In the genomic region with DNA sequence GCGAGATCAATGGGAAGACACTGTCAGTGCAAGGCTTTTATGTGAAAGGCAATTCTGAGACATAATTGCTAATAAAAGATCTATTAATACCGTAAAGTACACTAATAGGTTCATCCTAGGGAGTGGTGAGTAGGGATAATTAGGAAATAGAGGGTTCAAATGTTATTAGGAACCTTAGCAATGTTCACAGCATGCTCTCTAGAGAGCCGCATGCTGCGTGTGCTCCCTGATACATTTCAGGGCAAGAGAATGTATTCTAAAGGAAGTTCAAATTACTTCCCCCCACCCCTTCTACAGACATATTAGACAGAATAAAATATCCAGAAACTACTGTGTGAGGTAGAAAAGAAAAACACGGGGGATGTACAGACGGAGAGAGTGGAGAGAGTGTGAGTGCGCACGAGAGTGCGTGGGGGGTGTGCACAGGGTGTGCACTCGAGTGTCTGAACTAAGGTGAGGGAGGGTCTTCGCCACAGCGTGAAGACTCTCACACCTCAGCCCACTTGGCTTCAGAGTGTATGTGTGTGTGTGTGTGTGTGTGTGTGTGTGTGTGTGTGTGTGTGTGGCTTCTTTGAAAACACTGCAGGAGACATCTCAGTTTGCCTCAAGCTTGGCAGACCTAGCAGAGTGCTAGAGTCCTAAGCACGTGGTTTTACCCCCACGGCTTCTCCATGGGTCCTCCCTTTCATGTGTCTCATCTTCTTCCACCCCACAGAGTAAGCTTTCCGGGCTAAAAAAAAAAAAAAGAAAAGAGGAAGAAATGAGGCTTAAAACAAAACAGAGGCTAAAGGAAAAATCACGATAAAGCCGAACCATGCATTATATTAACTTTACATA, we compare ENCODE assay signal across 18 mouse cellular contexts.
DNase-seq lines count a peak whose midpoint lies in the region; ATAC-seq and TF ChIP-seq lines count a peak whose summit lies in the region.
"Had no signal": no experiment of that assay in that cellular context is flagged by ENCODE, and none has a peak within 500 bp of the region (broad histone marks: within the 10 kb centered on the region; RNA-seq: fewer than 3 reads in every experiment).

No protein-coding gene starts in this region.

- no peak overlapping the region for H3K4me2 ChIP-seq in hindbrain, embryonic 11.5 days (replicated peaks; ENCODE audit: low read depth, low read length)
- H3K4me2 ChIP-seq in hindbrain, embryonic 13.5 days = no peak overlapping the region
- no peak overlapping the region for H3K4me2 ChIP-seq in liver, embryonic 12.5 days
- H3K4me2 ChIP-seq: embryonic facial prominence, embryonic 12.5 days; heart, embryonic 11.5 days; liver, embryonic 11.5 days; lung, embryonic 15.5 days had no signal

- no peaks in the 10 kb centered on the region for H3K27me3 ChIP-seq in hindbrain, embryonic 11.5 days (ENCODE audit: control insufficient read depth, insufficient read depth, low read length)
- H3K27me3 ChIP-seq in hindbrain, embryonic 13.5 days = no peaks in the 10 kb centered on the region
- no peaks in the 10 kb centered on the region for H3K27me3 ChIP-seq in megakaryocyte, embryonic 14.5 days (replicated peaks)
- no peaks in the 10 kb centered on the region for H3K27me3 ChIP-seq in limb, embryonic 10.5 days (ENCODE audit: low read depth, poor library complexity, severe bottlenecking)
- no peaks in the 10 kb centered on the region for H3K27me3 ChIP-seq in liver, embryonic 12.5 days (replicated peaks)
- H3K27me3 ChIP-seq: embryonic facial prominence, embryonic 12.5 days; lung, embryonic 15.5 days had no signal

- no peak overlapping the region for H3K27ac ChIP-seq in hindbrain, embryonic 11.5 days (ENCODE audit: low read depth, low read length)
- no peak overlapping the region for H3K27ac ChIP-seq in hindbrain, embryonic 13.5 days
- H3K27ac ChIP-seq in limb, embryonic 10.5 days = no peak overlapping the region
- no peak overlapping the region for H3K27ac ChIP-seq in liver, embryonic 12.5 days
- H3K27ac ChIP-seq: embryonic facial prominence, embryonic 12.5 days; lung, embryonic 15.5 days had no signal

- H3K4me3 ChIP-seq in hindbrain, embryonic 11.5 days (ENCODE audit: low read depth, low read length) = no peak overlapping the region
- no peak overlapping the region for H3K4me3 ChIP-seq in hindbrain, embryonic 13.5 days
- peak overlapping the region; percentile 26 for H3K4me3 ChIP-seq in megakaryocyte, embryonic 14.5 days (replicated peaks)
- H3K4me3 ChIP-seq in limb, embryonic 10.5 days = no peak overlapping the region
- no peak overlapping the region for H3K4me3 ChIP-seq in liver, embryonic 12.5 days
- H3K4me3 ChIP-seq: embryonic facial prominence, embryonic 12.5 days; lung, embryonic 15.5 days had no signal

- TF ChIP-seq CTCF in brain, embryonic 14.5 days (IDR thresholded peaks at IDR 0.05; ENCODE audit: borderline replicate concordance, extremely low read depth, insufficient read depth, insufficient read length) = no peak

- 86% methylated on average over 17 of the region's 17 CpGs for WGBS in hindbrain, embryonic 11.5 days
- 79% methylated on average over 17 of the region's 17 CpGs for WGBS in hindbrain, embryonic 13.5 days
- 85% methylated on average over 17 of the region's 17 CpGs for WGBS in limb, embryonic 10.5 days
- WGBS in liver, embryonic 12.5 days (ENCODE audit: insufficient replicate concordance) = 74% methylated on average over 17 of the region's 17 CpGs

- H3K9ac ChIP-seq in hindbrain, embryonic 11.5 days (ENCODE audit: low read depth, low read length) = no peak overlapping the region
- H3K9ac ChIP-seq in hindbrain, embryonic 13.5 days = no peak overlapping the region
- H3K9ac ChIP-seq in liver, embryonic 12.5 days = no peak overlapping the region
- H3K9ac ChIP-seq: embryonic facial prominence, embryonic 12.5 days; lung, embryonic 15.5 days had no signal

- H3K4me1 ChIP-seq in hindbrain, embryonic 11.5 days (replicated peaks; ENCODE audit: control insufficient read depth, insufficient read depth, low read length) = no peaks in the 10 kb centered on the region
- H3K4me1 ChIP-seq in hindbrain, embryonic 13.5 days (replicated peaks) = no peaks in the 10 kb centered on the region
- no peaks in the 10 kb centered on the region for H3K4me1 ChIP-seq in megakaryocyte, embryonic 14.5 days
- H3K4me1 ChIP-seq in limb, embryonic 10.5 days = peaks cover 12% of the 10 kb centered on the region
- no peaks in the 10 kb centered on the region for H3K4me1 ChIP-seq in liver, embryonic 12.5 days
- H3K4me1 ChIP-seq: lung, embryonic 15.5 days had no signal

- TF ChIP-seq POLR2A in brain, embryonic 14.5 days (IDR thresholded peaks at IDR 0.05; ENCODE audit: borderline replicate concordance, extremely low read depth, insufficient read depth, insufficient read length, poor library complexity, severe bottlenecking) = no peak

- no peaks in the 10 kb centered on the region for H3K36me3 ChIP-seq in hindbrain, embryonic 11.5 days (ENCODE audit: control insufficient read depth, insufficient read depth, low read length)
- H3K36me3 ChIP-seq in hindbrain, embryonic 13.5 days = no peaks in the 10 kb centered on the region
- H3K36me3 ChIP-seq in megakaryocyte, embryonic 14.5 days (replicated peaks; ENCODE audit: low read length) = no peaks in the 10 kb centered on the region
- no peaks in the 10 kb centered on the region for H3K36me3 ChIP-seq in limb, embryonic 10.5 days
- no peaks in the 10 kb centered on the region for H3K36me3 ChIP-seq in liver, embryonic 12.5 days
- H3K36me3 ChIP-seq: embryonic facial prominence, embryonic 12.5 days; lung, embryonic 15.5 days had no signal

- DNase-seq in hindbrain, embryonic 11.5 days (ENCODE audit: low spot score) = peak; percentile 1
- peak; percentile 50 for DNase-seq in brain, embryonic 14.5 days (ENCODE audit: low read depth)
- peak; percentile 29 for DNase-seq in limb, embryonic 10.5 days (ENCODE audit: low spot score)
- DNase-seq: adrenal gland, postnatal 25 days; kidney, postnatal 25 days; right cerebral cortex, postnatal 25 days; thymus, adult 18-20 months had no signal

- H3K9me3 ChIP-seq in hindbrain, embryonic 11.5 days (ENCODE audit: control insufficient read depth, low read length) = no peaks in the 10 kb centered on the region
- no peaks in the 10 kb centered on the region for H3K9me3 ChIP-seq in hindbrain, embryonic 13.5 days
- peaks cover 32% of the 10 kb centered on the region for H3K9me3 ChIP-seq in megakaryocyte, embryonic 14.5 days
- no peaks in the 10 kb centered on the region for H3K9me3 ChIP-seq in limb, embryonic 10.5 days (replicated peaks)
- H3K9me3 ChIP-seq in liver, embryonic 12.5 days (replicated peaks) = no peaks in the 10 kb centered on the region
- H3K9me3 ChIP-seq: embryonic facial prominence, embryonic 12.5 days; lung, embryonic 15.5 days had no signal

- no peak for ATAC-seq in hindbrain, embryonic 11.5 days (ENCODE audit: low FRiP score)
- ATAC-seq in hindbrain, embryonic 13.5 days (ENCODE audit: low FRiP score) = no peak
- no peak for ATAC-seq in megakaryocyte, adult 5-6 weeks (ENCODE audit: poor library complexity, severe bottlenecking)
- ATAC-seq in cerebellum, adult (ENCODE audit: insufficient number of reproducible peaks, low FRiP score, low TSS enrichment) = no peak
- no peak for ATAC-seq in liver, embryonic 12.5 days
- ATAC-seq: activated CD4-positive, CD25-positive, alpha-beta regulatory T cell, adult 4 months; inflammation-experienced regulatory T-cells, adult 6 months had no signal
